Mouse (Mus musculus) lung, postnatal 0 days (tissue): ENCODE data around the gene Gm10382. TPM values are rescaled to one million over a fixed set of nuclear protein-coding genes. Genes with fewer than 3 reads are reported as not detected.
A peak's percentile ranks its signal among the peaks of the same experiment; 100 is the strongest.

ENCODE experiments used
- ATAC-seq: fragments of 200-750 bp; cut with Nextera tagmentation; 2 replicates; pipeline ENCODE4 v1.8.0; 2017; ENCODE audit warnings: moderate library complexity
- DNase-seq: peaks from one replicate; pipeline ENCODE4 v3.0.0-alpha.2; 2016; ENCODE audit warnings: low spot score
- H3K27ac ChIP-seq: fragments of 300-500 bp; sonication (generic); 2 replicates; pipeline ENCODE4 v1.5.1; 2014; ENCODE audit warnings: antibody characterized with exemption, mild to moderate bottlenecking, low read length, mixed read lengths
- H3K27me3 ChIP-seq: fragments of 300-500 bp; sonication (generic); replicated peaks from 2 replicates; pipeline ENCODE4 v1.6.1; 2014; ENCODE audit warnings: low read length, mixed read lengths; ENCODE audit not compliant: insufficient read depth
- H3K36me3 ChIP-seq: fragments of 300-500 bp; sonication (generic); 2 replicates; pipeline ENCODE4 v1.6.1; 2014; ENCODE audit warnings: low read length, mixed read lengths; ENCODE audit not compliant: insufficient read depth
- H3K4me1 ChIP-seq: fragments of 300-500 bp; sonication (generic); 2 replicates; pipeline ENCODE4 v1.6.1; 2014; ENCODE audit warnings: antibody characterized with exemption, low read depth, low read length, mixed read lengths; ENCODE audit not compliant: insufficient read depth
- H3K4me2 ChIP-seq: fragments of 300-500 bp; sonication (generic); replicated peaks from 2 replicates; pipeline ENCODE4 v1.6.1; 2014; ENCODE audit warnings: low read depth, mild to moderate bottlenecking, low read length, moderate library complexity, mixed read lengths
- H3K4me3 ChIP-seq: fragments of 300-500 bp; sonication (generic); 2 replicates; pipeline ENCODE4 v1.5.1; 2014; ENCODE audit warnings: low read depth, low read length
- H3K9ac ChIP-seq: fragments of 300-500 bp; sonication (generic); replicated peaks from 2 replicates; pipeline ENCODE4 v1.6.1; 2014; ENCODE audit warnings: low read depth, mild to moderate bottlenecking
- H3K9me3 ChIP-seq: fragments of 300-500 bp; sonication (generic); 2 replicates; pipeline ENCODE4 v1.6.1; 2016; ENCODE audit warnings: low read length, mixed read lengths
- CTCF ChIP-seq: IDR thresholded peaks from 2 replicates; pipeline ENCODE4 v1.5.1; 2016; ENCODE audit warnings: antibody characterized with exemption, mild to moderate bottlenecking
- EP300 ChIP-seq: IDR thresholded peaks from 2 replicates; pipeline ENCODE4 v1.6.1; 2016; ENCODE audit warnings: antibody characterized with exemption, mild to moderate bottlenecking, control low read depth
- WGBS: fragments of 180-500 bp; shearing (Covaris S2); extraction: QIAGEN DNeasy Blood & Tissue Kit; methylation state at CpG from one replicate; pipeline ENCODE4 v1.1.7; 2014; 5-methylcytosine and 5-hydroxymethylcytosine counted together
- polyA plus RNA-seq: library from polyadenylated mRNA; unstranded; fragments of >200 nt; fragmentation: Nextera tagmentation; extraction: Ambion mirVana; gene quantifications from 2 replicates; pipeline ENCODE4 v1.2.1, GENCODE M21; 2015

Gm10382 gene
- polyA plus RNA-seq, 1 experiment from 2014 or later: 0.63 TPM

DNA sequence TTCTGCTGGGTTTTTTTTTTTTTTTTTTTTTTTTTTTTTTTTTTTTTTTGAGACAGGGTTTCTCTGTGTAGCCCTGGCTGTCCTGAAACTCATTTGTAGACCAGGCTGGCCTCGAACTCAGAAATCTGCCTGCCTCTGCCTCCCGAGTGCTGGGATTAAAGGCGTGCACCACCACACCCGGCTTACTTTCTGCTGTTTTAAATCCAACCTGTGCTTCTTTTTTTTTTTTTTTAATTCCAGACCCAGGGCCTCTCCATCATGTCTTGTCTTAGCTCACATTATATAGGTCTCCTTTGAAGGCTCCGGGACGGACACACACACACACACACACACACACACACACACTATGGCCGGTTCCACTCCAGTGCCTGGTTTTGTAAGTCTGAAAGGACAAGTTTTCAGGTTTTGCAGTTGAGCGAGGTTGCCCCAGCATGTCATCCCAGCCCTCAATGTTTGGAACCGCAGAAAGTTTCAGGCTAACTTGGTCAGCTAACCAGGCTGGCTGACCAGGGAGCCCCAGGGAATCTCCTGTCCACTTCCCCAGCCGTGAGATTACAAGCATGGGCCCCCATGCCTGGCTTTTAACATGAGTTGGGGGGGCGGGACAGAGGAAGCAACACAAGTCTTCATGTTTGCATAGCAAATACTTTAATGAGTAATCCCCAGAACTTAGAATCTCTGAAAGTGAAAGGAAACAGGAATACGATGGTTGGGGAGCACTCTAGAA lies 31.4 kb upstream of the Gm10382 start:
- Histone ChIP-seq H3K4me3 (no peak overlapping the region), H3K9me3 (no peaks in the 10 kb centered on the region), H3K27me3 (no peaks in the 10 kb centered on the region), H3K27ac (no peak overlapping the region), H3K4me1 (no peaks in the 10 kb centered on the region), H3K9ac (no peak overlapping the region), H3K4me2 (peak overlapping the region; percentile 17), H3K36me3 (no peaks in the 10 kb centered on the region)
- TF ChIP-seq EP300 (no peak), CTCF (no peak)
- DNase-seq (no peak), ATAC-seq (no peak)
- WGBS: 61% methylated on average over 12 of the region's 12 CpGs

DNA sequence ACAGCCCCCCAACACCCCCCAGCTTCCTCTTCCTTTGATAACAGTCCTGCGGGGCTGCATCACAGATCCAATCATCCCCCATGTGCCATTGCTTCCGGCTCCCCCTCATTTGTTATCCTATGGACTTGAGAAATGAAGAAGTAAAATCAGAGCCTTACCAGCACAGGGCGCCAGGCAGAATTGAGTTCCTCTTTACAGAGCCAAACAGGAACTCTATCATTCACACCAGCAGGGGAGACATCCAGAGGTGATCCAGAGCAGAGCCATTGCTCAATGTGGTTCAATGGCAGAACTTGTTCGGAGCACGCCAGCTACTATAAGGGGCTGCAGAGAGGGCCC lies 30.9 kb upstream of the Gm10382 start:
- H3K27ac ChIP-seq: no peak overlapping the region
- no peaks in the 10 kb centered on the region for H3K36me3 ChIP-seq
- TF ChIP-seq EP300: no peak
- TF ChIP-seq CTCF: peak; percentile 18
- peak overlapping the region; percentile 17 for H3K4me2 ChIP-seq
- ATAC-seq (no peak), DNase-seq (peak; percentile 68)
- no peaks in the 10 kb centered on the region for H3K4me1 ChIP-seq
- no peak overlapping the region for H3K9ac ChIP-seq
- no peak overlapping the region for H3K4me3 ChIP-seq
- 43% methylated on average over 5 of the region's 5 CpGs for WGBS
- H3K27me3 ChIP-seq: no peaks in the 10 kb centered on the region
- no peaks in the 10 kb centered on the region for H3K9me3 ChIP-seq

DNA sequence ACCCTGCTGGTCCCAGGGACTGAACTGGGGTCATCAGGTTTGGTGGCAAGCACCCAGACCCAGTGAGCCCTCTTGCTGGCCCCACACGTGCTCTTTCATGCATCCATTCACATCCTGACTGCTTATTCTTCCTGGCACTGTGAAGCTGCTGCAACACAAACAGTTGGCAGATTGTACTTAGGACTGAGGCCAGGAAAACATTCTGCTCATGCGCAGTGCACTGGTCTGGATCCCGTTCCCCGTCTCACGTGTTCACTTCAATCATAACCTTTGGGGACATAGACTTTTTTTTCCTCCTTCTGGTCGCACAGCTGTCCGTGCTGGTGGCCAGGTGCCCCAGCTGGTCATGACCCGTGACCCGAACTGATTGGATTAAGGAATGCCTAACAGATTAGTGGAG lies 28.6 kb upstream of the Gm10382 start:
- no peak overlapping the region for H3K4me2 ChIP-seq
- TF ChIP-seq EP300 (no peak), CTCF (no peak)
- 72% methylated on average over 9 of the region's 9 CpGs for WGBS
- ATAC-seq (no peak), DNase-seq (no peak)
- H3K36me3 ChIP-seq: no peaks in the 10 kb centered on the region
- H3K9me3 ChIP-seq: no peaks in the 10 kb centered on the region
- H3K4me1 ChIP-seq: no peaks in the 10 kb centered on the region; the same call in 1 of the 2 replicates
- no peak overlapping the region for H3K27ac ChIP-seq
- no peak overlapping the region for H3K4me3 ChIP-seq
- H3K27me3 ChIP-seq: no peaks in the 10 kb centered on the region
- no peak overlapping the region for H3K9ac ChIP-seq

DNA sequence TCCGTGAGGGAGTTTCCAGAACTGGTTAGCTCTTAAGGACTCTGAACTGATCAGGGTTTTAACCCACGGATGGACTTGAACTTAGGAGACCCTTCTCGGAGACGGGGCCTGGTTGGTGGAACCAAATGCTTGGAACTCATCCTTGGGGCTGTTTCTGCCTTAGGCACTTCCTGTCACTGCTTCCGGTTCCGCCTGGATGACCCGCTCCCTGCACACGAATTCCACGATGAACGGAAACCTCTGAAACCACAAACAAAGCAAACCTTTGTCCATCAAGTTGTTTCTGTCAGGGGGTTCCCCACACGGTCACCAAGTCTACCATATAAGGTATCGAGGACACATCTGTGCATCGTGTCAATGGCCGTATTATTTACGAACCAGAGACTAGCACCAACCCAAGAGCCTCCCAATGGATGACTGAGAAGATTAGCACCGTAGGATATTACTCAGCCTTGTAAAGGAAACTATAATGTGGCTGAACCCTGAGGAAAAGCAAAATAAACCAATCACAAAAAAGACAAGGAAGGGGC lies 28.1 kb upstream of the Gm10382 start:
- Histone ChIP-seq H3K27ac (no peak overlapping the region), H3K9me3 (no peaks in the 10 kb centered on the region), H3K4me1 (no peaks in the 10 kb centered on the region; the same call in 1 of the 2 replicates), H3K9ac (no peak overlapping the region), H3K4me3 (no peak overlapping the region), H3K4me2 (no peak overlapping the region), H3K27me3 (no peaks in the 10 kb centered on the region), H3K36me3 (no peaks in the 10 kb centered on the region)
- ATAC-seq (no peak), DNase-seq (no peak)
- TF ChIP-seq EP300: no peak
- TF ChIP-seq CTCF: no peak
- 67% methylated on average over 16 of the region's 16 CpGs for WGBS

DNA sequence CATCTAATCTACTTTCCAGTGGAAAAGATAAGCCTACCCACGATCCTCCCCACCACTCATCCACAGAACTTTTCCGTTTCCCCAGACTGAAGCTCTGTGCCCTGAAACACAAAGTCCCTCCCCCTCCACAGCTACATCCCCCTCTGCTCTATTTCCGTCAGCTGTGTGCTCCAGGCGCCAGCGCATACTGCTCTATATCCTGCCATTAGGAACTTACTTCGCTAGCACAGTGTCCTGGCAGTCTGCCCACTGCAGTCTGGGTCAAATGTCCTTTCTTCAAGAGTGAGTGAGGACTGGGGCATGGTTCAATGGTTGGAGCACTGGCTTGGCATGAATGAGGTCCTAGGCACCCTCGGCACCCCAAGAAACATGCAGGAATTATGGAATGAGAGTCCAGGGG lies 25.2 kb upstream of the Gm10382 start:
- no peak overlapping the region for H3K4me2 ChIP-seq
- DNase-seq (peak; percentile 74), ATAC-seq (peak; percentile 77)
- no peak overlapping the region for H3K9ac ChIP-seq
- H3K4me3 ChIP-seq: no peak overlapping the region
- no peaks in the 10 kb centered on the region; the same call in 1 of the 2 replicates for H3K4me1 ChIP-seq
- 21% methylated on average over 7 of the region's 7 CpGs for WGBS
- H3K9me3 ChIP-seq: no peaks in the 10 kb centered on the region
- no peak overlapping the region for H3K27ac ChIP-seq
- no peaks in the 10 kb centered on the region for H3K27me3 ChIP-seq
- H3K36me3 ChIP-seq: no peaks in the 10 kb centered on the region
- TF ChIP-seq EP300: no peak
- TF ChIP-seq CTCF: no peak

DNA sequence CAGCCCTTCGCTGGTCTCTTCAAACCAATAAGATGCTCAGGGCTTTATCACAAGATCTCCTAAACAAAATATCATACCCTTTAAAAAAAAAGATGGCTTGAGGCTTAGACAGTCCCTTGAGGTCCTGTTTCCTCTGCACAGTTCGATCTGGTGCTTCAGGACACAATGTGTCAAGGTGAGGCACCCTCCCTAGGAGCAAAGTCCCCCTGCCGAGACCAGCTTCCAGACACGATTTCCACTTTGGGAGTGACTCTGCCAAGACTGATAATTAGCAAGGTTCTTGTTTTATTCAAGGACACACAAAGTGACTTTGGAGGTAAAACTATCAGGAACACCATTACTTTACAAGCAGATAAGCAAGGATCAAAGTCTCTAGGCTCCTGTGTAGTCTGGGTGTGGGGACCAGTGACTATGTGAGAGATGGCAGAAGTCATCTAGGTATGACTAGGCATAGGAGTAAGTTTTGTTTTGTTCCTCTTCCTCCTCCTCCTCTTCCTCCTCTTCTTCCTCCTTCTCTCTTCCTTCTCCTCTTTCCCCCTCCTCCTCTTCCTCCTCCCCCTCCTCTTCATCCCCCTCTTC lies 24.2 kb upstream of the Gm10382 start:
- no peak overlapping the region for H3K4me3 ChIP-seq
- no peaks in the 10 kb centered on the region for H3K27me3 ChIP-seq
- no peak overlapping the region for H3K27ac ChIP-seq
- TF ChIP-seq EP300 (no peak), CTCF (no peak)
- ATAC-seq (no peak), DNase-seq (no peak)
- H3K4me2 ChIP-seq: no peak overlapping the region
- no peaks in the 10 kb centered on the region for H3K9me3 ChIP-seq
- WGBS: 70% methylated on average over 4 of the region's 4 CpGs
- no peaks in the 10 kb centered on the region; the same call in 1 of the 2 replicates for H3K4me1 ChIP-seq
- H3K36me3 ChIP-seq: no peaks in the 10 kb centered on the region
- H3K9ac ChIP-seq: no peak overlapping the region
